Mouse (Mus musculus) bone marrow macrophage, adult 2 months (primary cell): ENCODE measurements around the gene Ubr4. TPM values are rescaled to one million over a fixed set of nuclear protein-coding genes. Genes with fewer than 3 reads are reported as not detected.

ENCODE experiments used
- H3K27ac ChIP-seq: 2 replicates; pipeline ENCODE4 v1.5.1; 2012; ENCODE audit warnings: low read depth, low read length; ENCODE audit not compliant: insufficient read depth
- H3K4me1 ChIP-seq: 2 replicates; pipeline ENCODE4 v1.6.1; 2012; ENCODE audit warnings: low read length; ENCODE audit not compliant: control insufficient read depth, insufficient read depth
- H3K4me3 ChIP-seq: 2 replicates; pipeline ENCODE4 v1.5.1; 2012; ENCODE audit warnings: mild to moderate bottlenecking, low read length, moderate library complexity; ENCODE audit not compliant: insufficient read depth
- CTCF ChIP-seq: IDR thresholded peaks from 2 replicates; pipeline ENCODE4 v1.5.1; 2012; ENCODE audit warnings: low read depth, mild to moderate bottlenecking, low read length, moderate library complexity
- POLR2A ChIP-seq: IDR thresholded peaks from 2 replicates; pipeline ENCODE4 v1.6.1; 2012; ENCODE audit warnings: mild to moderate bottlenecking, low read depth, low read length, borderline replicate concordance
- polyA plus RNA-seq: library from polyadenylated mRNA; stranded (reverse); fragments of >200 nt; gene quantifications from 2 replicates; pipeline ENCODE4 v1.2.4, GENCODE M21; 2012; ENCODE audit not compliant: missing spikeins, insufficient read depth, insufficient read length

Ubr4 gene
- polyA plus RNA-seq, 1 experiment, result 84.1 TPM

DNA sequence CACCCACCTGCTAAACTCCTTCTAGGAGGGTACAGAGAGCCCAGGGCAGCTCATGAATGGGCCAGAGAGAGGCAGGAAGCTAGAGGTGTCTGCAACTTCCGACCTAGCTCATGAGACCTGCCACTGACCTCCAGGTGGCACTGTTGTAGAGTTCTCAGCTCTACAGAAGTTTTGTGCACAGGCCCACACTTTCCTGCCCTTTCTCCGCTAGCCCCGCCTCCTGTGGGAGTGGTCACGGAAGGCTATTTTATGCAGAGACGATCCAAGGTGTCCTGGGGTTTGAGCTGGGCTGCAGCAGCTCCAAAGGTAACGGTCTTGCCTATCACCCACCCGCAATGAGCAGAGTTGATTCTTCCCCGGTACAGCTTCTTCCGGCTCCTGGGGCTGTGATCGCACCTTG lies 21.8 kb upstream of the Ubr4 start:
- TF ChIP-seq CTCF, result no peak; the same call in 1 of the 2 replicates
- TF ChIP-seq POLR2A, result no peak
- Histone ChIP-seq H3K4me3 (peak overlapping the region; percentile 51), H3K27ac (no peak overlapping the region), H3K4me1 (peaks cover 3% of the 10 kb centered on the region; the same call in 1 of the 2 replicates)

DNA sequence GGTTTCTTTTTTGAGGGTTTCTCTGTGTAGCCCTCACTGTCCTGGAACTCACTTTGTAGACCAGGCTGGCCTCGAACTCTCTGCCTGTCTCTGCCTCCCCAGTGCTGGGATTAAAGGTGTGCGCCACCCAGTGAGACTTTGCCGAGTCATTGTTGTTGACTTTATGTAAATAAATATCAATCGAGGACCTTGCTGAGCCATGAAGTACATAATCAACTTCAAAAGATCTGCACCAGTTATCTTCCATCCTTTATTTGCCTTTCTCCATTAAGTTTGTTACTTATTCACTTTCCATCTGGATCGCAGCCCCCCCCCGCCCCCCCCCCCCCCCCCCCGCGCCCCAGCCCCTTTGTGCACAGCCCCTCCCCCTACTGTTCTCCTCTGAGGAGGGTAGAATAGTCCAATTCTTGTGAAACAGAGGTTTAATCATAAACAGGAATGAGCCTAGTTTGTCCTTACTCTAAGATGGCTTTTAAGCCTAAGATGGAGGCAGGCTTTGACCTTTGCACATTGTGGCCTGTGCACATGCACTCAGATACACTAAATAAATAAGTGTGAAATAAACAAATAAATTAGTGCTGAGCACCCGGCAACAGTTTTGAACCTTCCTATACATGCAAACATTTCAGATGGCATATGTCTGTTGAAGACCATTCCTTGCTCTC lies 17.6 kb upstream of the Ubr4 start:
- TF ChIP-seq CTCF (no peak), POLR2A (no peak)
- no peak overlapping the region for H3K27ac ChIP-seq
- H3K4me1 ChIP-seq, result peaks cover 6% of the 10 kb centered on the region; the same call in 1 of the 2 replicates
- H3K4me3 ChIP-seq, result no peak overlapping the region

DNA sequence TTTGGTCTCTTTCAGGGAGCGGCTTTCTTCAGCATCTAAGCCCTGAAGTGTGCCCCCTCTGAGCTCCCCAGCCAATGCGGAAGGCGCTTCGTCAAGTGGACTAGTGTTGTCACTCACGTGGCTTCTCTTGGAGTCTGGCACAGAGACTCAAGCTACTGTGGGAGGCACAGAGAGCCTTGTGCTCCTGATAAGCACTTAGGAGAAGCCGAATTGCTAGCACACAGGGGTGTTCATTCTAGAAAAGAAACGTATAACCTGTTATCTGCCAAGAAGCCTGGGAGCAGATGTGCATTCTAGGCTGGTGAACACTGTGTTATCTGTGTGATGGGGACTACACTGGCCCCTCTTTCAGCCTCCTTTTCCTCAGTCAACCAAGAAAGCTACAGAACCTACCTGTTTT lies 16.9 kb upstream of the Ubr4 start:
- Histone ChIP-seq H3K4me1 (peaks cover 6% of the 10 kb centered on the region; the same call in 1 of the 2 replicates), H3K4me3 (no peak overlapping the region), H3K27ac (no peak overlapping the region)
- no peak for TF ChIP-seq POLR2A
- no peak for TF ChIP-seq CTCF

DNA sequence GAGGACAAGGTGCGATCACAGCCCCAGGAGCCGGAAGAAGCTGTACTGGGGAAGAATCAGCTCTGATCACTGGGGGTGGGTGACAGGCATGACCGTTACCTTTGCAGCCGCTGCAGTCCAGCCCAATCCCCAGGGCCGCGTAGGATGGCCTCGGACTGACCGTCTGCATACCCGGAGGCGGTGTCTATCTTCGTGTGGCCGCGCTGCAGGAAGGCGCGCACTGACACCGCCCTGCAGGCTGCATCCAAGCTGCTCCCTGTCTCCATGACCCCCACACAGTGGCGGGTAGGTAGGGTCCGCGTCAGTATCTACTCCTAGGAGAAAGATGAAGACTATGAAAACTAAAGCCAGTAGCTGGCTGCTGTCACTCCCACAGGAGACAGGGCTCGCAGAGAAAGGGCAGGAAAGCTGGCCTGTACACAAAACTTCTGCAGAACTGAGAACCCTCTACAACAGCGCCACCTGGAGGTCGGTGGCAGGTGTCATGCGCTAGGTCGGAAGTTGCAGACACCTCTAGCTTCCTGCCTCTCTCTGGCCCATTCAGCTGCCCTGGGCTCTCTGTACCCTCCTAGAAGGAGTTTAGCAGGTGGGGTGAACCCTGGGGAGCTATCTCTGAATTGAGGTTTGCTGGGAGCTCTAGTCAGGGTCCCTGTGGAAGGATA lies 15.5 kb upstream of the Ubr4 start:
- peaks cover 12% of the 10 kb centered on the region for H3K4me1 ChIP-seq
- H3K27ac ChIP-seq, result no peak overlapping the region
- H3K4me3 ChIP-seq, result peak overlapping the region; percentile 47
- TF ChIP-seq CTCF, result peak; percentile 53
- no peak for TF ChIP-seq POLR2A

DNA sequence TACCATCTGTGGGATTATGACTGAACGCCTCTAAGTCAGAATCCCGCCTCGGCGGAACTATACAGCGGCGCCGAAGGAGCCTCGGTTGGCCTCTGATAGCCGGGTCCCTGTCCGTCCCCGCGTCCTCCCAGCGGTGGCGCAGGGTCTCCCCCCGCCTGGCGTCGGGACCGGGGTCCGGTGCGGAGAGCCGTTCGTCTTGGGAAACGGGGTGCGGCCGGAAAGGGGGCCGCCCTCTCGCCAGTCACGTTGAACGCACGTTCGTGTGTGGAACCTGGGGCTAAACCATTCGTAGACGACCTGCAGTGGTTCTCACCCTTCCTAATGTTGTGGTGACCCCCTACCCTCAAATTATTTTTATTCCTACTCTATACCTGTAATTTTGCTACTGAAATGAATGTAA lies 14.3 kb upstream of the Ubr4 start:
- no peak for TF ChIP-seq POLR2A
- no peak for TF ChIP-seq CTCF
- no peak overlapping the region for H3K27ac ChIP-seq
- H3K4me1 ChIP-seq, result peaks cover 13% of the 10 kb centered on the region
- H3K4me3 ChIP-seq, result no peak overlapping the region

DNA sequence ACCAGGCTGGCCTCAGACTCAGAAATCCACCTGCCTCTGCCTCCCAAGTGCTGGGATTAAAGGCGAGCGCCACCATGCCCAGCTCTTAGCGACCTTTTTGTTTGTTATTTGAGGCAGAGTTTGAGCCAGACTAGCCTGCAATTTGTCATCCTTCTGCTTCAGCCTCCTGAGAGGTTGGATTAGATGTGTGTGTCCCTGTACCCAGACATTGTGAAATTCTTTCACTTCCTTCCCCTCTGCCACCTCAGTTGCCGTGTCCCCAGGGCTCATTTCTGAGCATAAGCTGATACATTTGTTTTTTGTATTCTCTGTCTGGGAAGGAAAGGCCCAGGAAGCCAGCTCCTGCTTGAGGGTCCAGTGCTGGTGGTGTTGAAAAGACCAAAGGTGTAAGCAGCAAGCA lies 11.6 kb upstream of the Ubr4 start:
- TF ChIP-seq POLR2A (no peak), CTCF (no peak)
- Histone ChIP-seq H3K4me3 (no peak overlapping the region), H3K4me1 (peaks cover 13% of the 10 kb centered on the region), H3K27ac (no peak overlapping the region)

DNA sequence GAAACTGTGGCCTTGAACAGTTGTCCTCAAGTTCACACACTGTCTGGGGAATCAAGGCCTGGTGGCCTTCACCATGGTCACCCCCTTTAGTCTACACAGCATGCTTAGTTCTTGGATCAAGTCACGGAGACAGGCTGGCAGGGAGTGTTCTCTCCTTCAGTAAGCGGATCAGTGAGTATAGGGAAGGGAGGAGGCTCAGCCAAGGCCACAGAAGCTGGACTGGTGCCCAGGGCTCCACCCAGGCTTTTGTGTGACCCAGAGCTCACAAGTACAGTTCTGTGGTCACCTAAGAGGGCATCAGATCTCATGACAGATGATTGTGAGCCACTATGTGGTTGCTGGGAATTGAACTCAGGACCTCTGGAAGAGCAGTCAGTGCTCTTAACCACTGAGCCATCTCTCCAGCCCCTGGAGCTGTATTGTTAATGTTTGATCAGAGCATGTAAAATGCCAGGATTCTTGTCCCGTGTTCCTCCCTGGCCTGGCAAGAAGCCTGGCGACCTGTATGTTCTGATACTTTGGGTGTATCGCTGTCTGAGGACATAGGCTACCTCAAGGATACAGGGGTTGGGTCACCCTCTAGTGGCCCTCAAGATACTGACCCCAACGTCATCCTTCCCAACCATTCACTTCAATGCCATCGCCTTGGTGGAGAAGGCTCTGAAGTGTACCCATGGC lies 10.7 kb upstream of the Ubr4 start:
- no peak overlapping the region for H3K27ac ChIP-seq
- H3K4me3 ChIP-seq, result no peak overlapping the region
- TF ChIP-seq POLR2A (no peak), CTCF (no peak)
- H3K4me1 ChIP-seq, result peaks cover 13% of the 10 kb centered on the region

DNA sequence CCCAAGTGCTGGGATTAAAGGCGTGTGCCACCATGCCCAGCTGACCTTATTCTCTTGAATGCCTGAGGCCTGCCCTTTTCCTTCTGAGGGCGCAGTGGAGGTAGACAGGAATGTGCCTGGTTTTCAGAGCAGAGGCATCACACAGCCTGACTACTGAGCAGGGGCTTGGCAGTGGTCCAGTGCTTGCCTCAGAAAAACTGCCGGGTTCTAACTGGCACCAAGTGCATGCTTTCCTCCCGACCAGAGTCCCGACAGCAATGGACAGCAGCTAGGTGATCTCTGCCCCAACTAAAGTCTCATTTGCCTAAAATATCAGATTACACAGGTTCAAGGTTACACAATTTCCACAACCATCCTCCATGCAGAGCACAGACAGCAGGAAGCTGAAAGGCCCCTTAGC lies 8.7 kb upstream of the Ubr4 start:
- H3K4me3 ChIP-seq, result no peak overlapping the region
- no peak for TF ChIP-seq CTCF
- TF ChIP-seq POLR2A, result no peak

DNA sequence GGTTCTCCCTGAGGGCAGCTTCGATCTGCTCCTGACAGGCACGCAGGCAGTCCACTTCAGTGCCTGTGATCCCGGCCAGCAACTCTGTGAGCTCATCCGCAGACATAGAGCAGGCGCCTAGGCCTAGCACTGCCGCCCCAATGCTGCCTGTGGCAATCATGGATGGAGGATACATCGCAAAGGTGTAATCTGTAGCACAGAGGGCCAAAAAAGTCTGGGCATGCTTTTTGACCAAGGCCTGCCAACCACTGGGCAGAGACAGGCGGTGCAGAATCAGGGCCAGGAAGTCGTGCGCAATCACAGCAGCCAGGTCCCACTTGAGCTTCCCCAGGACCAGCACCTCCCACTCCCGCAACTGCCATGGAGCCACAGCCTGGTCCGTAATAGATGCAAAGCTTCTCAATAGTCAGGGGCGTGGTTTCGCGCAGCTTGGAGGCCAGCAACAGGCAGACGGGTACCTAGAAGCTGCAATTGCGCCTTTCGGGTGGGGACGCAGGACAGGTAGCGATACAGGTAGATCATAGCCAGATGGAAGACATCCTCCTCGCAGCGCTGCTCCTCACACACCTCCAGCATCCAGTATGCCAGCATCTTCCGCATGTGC lies 6.9 kb upstream of the Ubr4 start:
- no peak for TF ChIP-seq POLR2A
- no peak for TF ChIP-seq CTCF
- H3K4me3 ChIP-seq, result no peak overlapping the region
- H3K27ac ChIP-seq, result no peak overlapping the region
- peaks cover 12% of the 10 kb centered on the region for H3K4me1 ChIP-seq

More for the DNA sequence above, 8.7 kb upstream of the Ubr4 start:
- H3K27ac ChIP-seq, result no peak overlapping the region
- H3K4me1 ChIP-seq, result peaks cover 10% of the 10 kb centered on the region

DNA sequence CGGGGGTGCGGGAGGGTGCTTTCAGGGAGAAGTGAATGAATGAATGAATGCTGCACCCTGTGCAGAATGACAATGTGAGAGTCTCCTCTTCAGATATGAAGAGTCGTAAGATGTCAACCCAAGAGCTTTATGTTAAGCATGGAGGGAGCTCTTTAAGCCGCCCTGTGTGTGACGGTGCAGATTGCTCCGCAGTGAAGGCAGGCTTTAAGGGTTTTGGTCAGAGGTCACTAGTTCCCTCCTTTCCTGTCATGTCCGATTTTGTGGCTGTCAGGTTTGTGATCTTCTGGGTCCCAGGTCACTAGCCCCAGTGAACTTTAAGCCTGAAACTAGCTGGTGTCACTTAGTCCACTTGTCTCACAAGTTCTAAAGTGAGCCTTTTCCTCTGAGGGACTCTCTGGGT lies 423 bp downstream of the Ubr4 start:
- no peak for TF ChIP-seq POLR2A
- TF ChIP-seq CTCF, result no peak
- Histone ChIP-seq H3K4me1 (peaks cover 4% of the 10 kb centered on the region), H3K4me3 (peak overlapping the region; percentile 99), H3K27ac (peak overlapping the region; percentile 97)
